Mouse (Mus musculus): ENCODE measurements at regions not wholly inside any gene's neighbourhood (a gene's known extent, or its start where the extent isn't known, plus 50 kb on each side); places are given as distances from the start of the nearest gene placed in this dataset.

GRCm38 (mm10) chr3:34252730-34253337 lies 171.7 kb upstream of the Dnajc19 start:
- Histone ChIP-seq H3K4me2 (no peak overlapping the region), H3K27ac (no peak overlapping the region), H3K4me1 (no peaks in the 10 kb centered on the region), H3K36me3 (no peaks in the 10 kb centered on the region), H3K27me3 (replicated peaks) (no peaks in the 10 kb centered on the region), H3K4me3 (replicated peaks) (no peak overlapping the region), H3K9me3 (no peaks in the 10 kb centered on the region), H3K9ac (no peak overlapping the region)
- 60% methylated on average over 12 of the region's 12 CpGs for WGBS
- no peak for ATAC-seq (ENCODE audit: insufficient read depth, low FRiP score, low read depth)

GRCm38 (mm10) chr3:34242126-34242525 lies 161.0 kb upstream of the Dnajc19 start:
- Histone ChIP-seq H3K27ac (no peak overlapping the region), H3K4me1 (no peaks in the 10 kb centered on the region), H3K4me3 (replicated peaks) (no peak overlapping the region), H3K9me3 (no peaks in the 10 kb centered on the region), H3K4me2 (no peak overlapping the region), H3K36me3 (no peaks in the 10 kb centered on the region), H3K9ac (no peak overlapping the region), H3K27me3 (replicated peaks) (no peaks in the 10 kb centered on the region)
- 86% methylated on average over 3 of the region's 3 CpGs for WGBS
- ATAC-seq (ENCODE audit: insufficient read depth, low FRiP score, low read depth): no peak

GRCm38 (mm10) chr3:34239978-34240377 lies 158.9 kb upstream of the Dnajc19 start:
- WGBS: 63% methylated on average over 2 of the region's 2 CpGs
- Histone ChIP-seq H3K27me3 (replicated peaks) (no peaks in the 10 kb centered on the region), H3K36me3 (no peaks in the 10 kb centered on the region), H3K9me3 (no peaks in the 10 kb centered on the region), H3K4me2 (no peak overlapping the region), H3K4me3 (replicated peaks) (no peak overlapping the region), H3K27ac (no peak overlapping the region), H3K4me1 (no peaks in the 10 kb centered on the region), H3K9ac (no peak overlapping the region)
- ATAC-seq (ENCODE audit: insufficient read depth, low FRiP score, low read depth): no peak

GRCm38 (mm10) chr3:34234391-34234790 lies 153.3 kb upstream of the Dnajc19 start:
- no peak overlapping the region for H3K4me2 ChIP-seq
- no peak for ATAC-seq (ENCODE audit: insufficient read depth, low FRiP score, low read depth)
- WGBS: 55% methylated on average over 8 of the region's 8 CpGs

DNA sequence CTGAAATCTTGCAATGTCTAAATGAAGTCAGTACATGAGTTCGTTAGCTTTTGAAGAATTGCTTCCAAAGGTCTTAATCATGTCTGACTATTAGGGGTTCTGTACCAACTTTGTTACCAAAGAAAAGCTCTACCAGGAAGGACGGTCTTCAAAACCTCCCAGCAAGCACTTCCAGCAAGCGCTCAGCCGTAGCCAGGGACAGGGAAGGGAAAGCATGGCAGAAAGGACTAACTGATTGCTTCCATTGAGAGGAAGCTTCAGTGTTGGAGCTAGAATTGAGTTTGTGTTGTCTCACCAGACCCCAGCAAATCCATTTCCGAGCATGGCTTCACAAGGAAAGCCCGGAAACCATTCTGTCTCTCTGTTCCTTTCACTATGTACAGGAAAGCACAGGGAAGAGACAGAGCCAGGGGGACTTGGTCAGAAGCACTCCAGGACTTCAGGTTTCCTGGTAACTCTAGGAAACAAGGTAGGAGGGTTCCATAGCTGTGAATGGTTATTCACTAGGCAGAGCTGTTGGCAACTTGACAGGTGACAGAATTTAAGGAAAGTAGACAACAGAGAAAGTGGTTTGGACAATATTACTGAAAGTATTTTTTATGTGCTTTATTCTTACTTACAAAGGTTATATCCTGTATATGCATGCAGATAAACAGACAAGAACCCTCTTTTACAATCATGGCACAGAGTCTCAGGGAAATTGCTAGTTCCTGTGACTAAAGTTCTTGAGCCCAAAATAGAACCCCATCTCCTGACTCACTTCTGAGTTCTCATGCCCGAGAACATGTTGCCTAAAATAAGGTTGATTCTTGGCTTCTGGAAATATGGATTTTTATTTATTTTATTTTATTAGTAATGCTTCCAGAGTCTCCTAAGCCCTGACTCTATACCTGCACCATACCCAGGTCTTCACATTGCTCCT lies 151.5 kb upstream of the Dnajc19 start:
- 86% methylated on average over 7 of the region's 7 CpGs for WGBS
- no peak for ATAC-seq (ENCODE audit: insufficient read depth, low FRiP score, low read depth)
- Histone ChIP-seq H3K36me3 (no peaks in the 10 kb centered on the region), H3K4me1 (no peaks in the 10 kb centered on the region), H3K9ac (no peak overlapping the region), H3K4me3 (replicated peaks) (no peak overlapping the region), H3K27me3 (replicated peaks) (no peaks in the 10 kb centered on the region), H3K4me2 (no peak overlapping the region), H3K9me3 (no peaks in the 10 kb centered on the region), H3K27ac (no peak overlapping the region)

More at GRCm38 (mm10) chr3:34234391-34234790, 153.3 kb upstream of the Dnajc19 start:
- no peaks in the 10 kb centered on the region for H3K4me1 ChIP-seq
- no peaks in the 10 kb centered on the region for H3K36me3 ChIP-seq
- no peak overlapping the region for H3K27ac ChIP-seq
- H3K9me3 ChIP-seq: no peaks in the 10 kb centered on the region
- no peaks in the 10 kb centered on the region for H3K27me3 ChIP-seq (replicated peaks)
- no peak overlapping the region for H3K9ac ChIP-seq
- H3K4me3 ChIP-seq (replicated peaks): no peak overlapping the region

GRCm38 (mm10) chr3:34231593-34232328 lies 150.6 kb upstream of the Dnajc19 start:
- Histone ChIP-seq H3K4me3 (replicated peaks) (no peak overlapping the region), H3K9ac (no peak overlapping the region), H3K4me2 (no peak overlapping the region), H3K36me3 (no peaks in the 10 kb centered on the region), H3K27me3 (replicated peaks) (no peaks in the 10 kb centered on the region), H3K27ac (no peak overlapping the region), H3K4me1 (no peaks in the 10 kb centered on the region), H3K9me3 (no peaks in the 10 kb centered on the region)
- 67% methylated on average over 9 of the region's 9 CpGs for WGBS
- ATAC-seq (ENCODE audit: insufficient read depth, low FRiP score, low read depth): no peak

DNA sequence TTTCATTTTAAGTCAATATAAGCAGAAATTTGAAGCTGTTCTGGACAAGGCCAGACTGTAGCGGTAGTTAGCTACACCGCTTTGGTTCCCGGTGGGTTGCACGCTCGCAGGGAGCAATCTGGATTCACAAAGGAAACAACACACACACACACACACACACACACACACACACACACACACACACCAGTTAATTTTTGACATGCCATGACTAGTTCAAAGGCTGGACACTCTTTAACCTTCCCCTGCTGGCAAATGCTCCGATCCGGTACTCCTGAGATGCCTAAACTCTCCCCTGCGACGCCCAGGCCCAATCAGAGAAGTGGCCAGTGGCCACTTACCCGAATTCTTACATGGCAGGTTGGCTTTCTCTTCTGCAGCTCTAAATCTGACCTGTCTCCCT lies 141.2 kb upstream of the Dnajc19 start:
- Histone ChIP-seq H3K36me3 (no peaks in the 10 kb centered on the region), H3K27me3 (replicated peaks) (no peaks in the 10 kb centered on the region), H3K27ac (no peak overlapping the region), H3K4me3 (replicated peaks) (no peak overlapping the region), H3K4me2 (no peak overlapping the region), H3K9me3 (no peaks in the 10 kb centered on the region), H3K4me1 (no peaks in the 10 kb centered on the region), H3K9ac (no peak overlapping the region)
- no peak for ATAC-seq (ENCODE audit: insufficient read depth, low FRiP score, low read depth)
- WGBS: 82% methylated on average over 10 of the region's 10 CpGs

- Histone ChIP-seq H3K9me3 (no peaks in the 10 kb centered on the region), H3K4me2 (no peak overlapping the region), H3K27me3 (replicated peaks) (no peaks in the 10 kb centered on the region), H3K4me1 (no peaks in the 10 kb centered on the region), H3K36me3 (no peaks in the 10 kb centered on the region), H3K4me3 (replicated peaks) (no peak overlapping the region), H3K27ac (no peak overlapping the region), H3K9ac (no peak overlapping the region)
- ATAC-seq (ENCODE audit: insufficient read depth, low FRiP score, low read depth): no peak
- WGBS: 86% methylated on average over 10 of the region's 10 CpGs
Observed at GRCm38 (mm10) chr3:34219741-34220310, 138.7 kb upstream of the Dnajc19 start.

GRCm38 (mm10) chr3:34219096-34219495 lies 138.0 kb upstream of the Dnajc19 start:
- no peak for ATAC-seq (ENCODE audit: insufficient read depth, low FRiP score, low read depth)

DNA sequence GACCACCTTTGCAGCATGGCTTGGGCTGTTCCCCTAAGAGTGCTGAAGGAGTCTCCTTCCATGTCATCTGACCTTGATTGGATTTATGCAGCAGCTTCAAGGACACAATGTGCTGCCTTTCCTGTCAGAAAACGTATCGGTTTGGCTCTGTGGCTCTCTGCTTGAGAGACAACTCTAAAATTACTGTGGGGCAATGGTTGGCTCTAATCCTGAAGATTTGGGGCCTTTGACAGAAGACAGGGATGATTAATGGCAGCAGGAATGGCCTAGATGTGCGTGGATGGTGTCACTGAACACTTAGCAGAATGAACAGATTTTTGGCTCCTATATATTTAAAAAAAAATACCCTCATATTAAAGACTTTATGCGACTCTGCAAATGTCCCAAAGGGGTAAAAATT lies 136.8 kb upstream of the Dnajc19 start:
- H3K27ac ChIP-seq: no peak overlapping the region
- no peak overlapping the region for H3K4me2 ChIP-seq
- no peaks in the 10 kb centered on the region for H3K9me3 ChIP-seq
- H3K36me3 ChIP-seq: no peaks in the 10 kb centered on the region
- no peak overlapping the region for H3K4me3 ChIP-seq (replicated peaks)
- no peaks in the 10 kb centered on the region for H3K27me3 ChIP-seq (replicated peaks)
- H3K4me1 ChIP-seq: no peaks in the 10 kb centered on the region
- WGBS: 73% methylated on average over 4 of the region's 4 CpGs
- no peak for ATAC-seq (ENCODE audit: insufficient read depth, low FRiP score, low read depth)
- no peak overlapping the region for H3K9ac ChIP-seq

More at GRCm38 (mm10) chr3:34219096-34219495, 138.0 kb upstream of the Dnajc19 start:
- Histone ChIP-seq H3K27ac (no peak overlapping the region), H3K9me3 (no peaks in the 10 kb centered on the region), H3K4me1 (no peaks in the 10 kb centered on the region), H3K36me3 (no peaks in the 10 kb centered on the region), H3K9ac (no peak overlapping the region), H3K27me3 (replicated peaks) (no peaks in the 10 kb centered on the region), H3K4me3 (replicated peaks) (no peak overlapping the region), H3K4me2 (no peak overlapping the region)
- WGBS: 69% methylated on average over 2 of the region's 2 CpGs

GRCm38 (mm10) chr3:34214233-34214632 lies 133.1 kb upstream of the Dnajc19 start:
- WGBS: 76% methylated on average over 6 of the region's 6 CpGs

More at GRCm38 (mm10) chr3:34214233-34214632, 133.1 kb upstream of the Dnajc19 start:
- no peak overlapping the region for H3K27ac ChIP-seq
- no peaks in the 10 kb centered on the region for H3K27me3 ChIP-seq (replicated peaks)
- H3K36me3 ChIP-seq: no peaks in the 10 kb centered on the region
- ATAC-seq (ENCODE audit: insufficient read depth, low FRiP score, low read depth): no peak
- no peak overlapping the region for H3K4me2 ChIP-seq
- no peaks in the 10 kb centered on the region for H3K9me3 ChIP-seq
- no peak overlapping the region for H3K9ac ChIP-seq
- no peak overlapping the region for H3K4me3 ChIP-seq (replicated peaks)
- H3K4me1 ChIP-seq: no peaks in the 10 kb centered on the region
